Comparison of ENCODE assay signal across 11 mouse cellular contexts in the genomic region with DNA sequence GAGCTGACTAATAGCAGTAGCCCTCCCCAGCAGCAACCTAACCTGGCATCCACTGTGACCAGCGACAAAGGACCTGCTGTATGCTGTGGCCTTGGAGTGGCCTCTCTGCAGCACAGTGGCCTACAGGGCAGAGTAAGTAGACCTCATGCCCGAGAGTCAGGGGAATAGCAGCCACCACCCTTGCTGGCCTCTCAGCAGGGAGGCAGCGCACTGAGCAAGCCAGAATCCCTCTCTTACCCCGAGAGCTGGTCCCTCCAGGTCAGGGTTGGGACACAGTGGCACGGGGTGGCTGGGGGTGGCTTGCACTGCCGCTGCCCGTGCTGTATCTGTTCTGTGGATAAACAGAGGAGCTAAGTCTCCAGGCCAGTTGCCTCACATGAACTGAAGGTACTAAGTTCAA. TPM values are rescaled to one million over a fixed set of nuclear protein-coding genes. Genes with fewer than 3 reads are reported as not detected.
DNase-seq lines count a peak whose midpoint lies in the region; ATAC-seq and TF ChIP-seq lines count a peak whose summit lies in the region.
"Had no signal": no experiment of that assay in that cellular context is flagged by ENCODE, and none has a peak within 500 bp of the region (broad histone marks: within the 10 kb centered on the region; RNA-seq: fewer than 3 reads in every experiment).

No protein-coding gene starts in this region.

- H3K9ac ChIP-seq in heart, embryonic 11.5 days (ENCODE audit: low read depth, low read length): peak overlapping the region; percentile 54; the same call in 1 of the 2 replicates
- H3K9ac ChIP-seq in hindbrain, embryonic 12.5 days: peak overlapping the region; percentile 23; the same call in 1 of the 2 replicates
- H3K9ac ChIP-seq in liver, postnatal 0 days (replicated peaks): no peak overlapping the region
- H3K9ac ChIP-seq: liver, embryonic 14.5 days had no signal

- H3K27me3 ChIP-seq in heart, embryonic 11.5 days (ENCODE audit: control insufficient read depth, insufficient read depth, low read length): no peaks in the 10 kb centered on the region
- H3K27me3 ChIP-seq in E14TG2a.4 (ENCODE audit: insufficient read depth, low read length): no peaks in the 10 kb centered on the region
- H3K27me3 ChIP-seq in hindbrain, embryonic 12.5 days: no peaks in the 10 kb centered on the region
- no peaks in the 10 kb centered on the region for H3K27me3 ChIP-seq in liver, postnatal 0 days (ENCODE audit: insufficient read depth, low read length)

- peaks cover 57% of the 10 kb centered on the region for H3K36me3 ChIP-seq in heart, embryonic 11.5 days (ENCODE audit: control insufficient read depth, insufficient read depth, low read length)
- H3K36me3 ChIP-seq in E14TG2a.4 (ENCODE audit: insufficient read depth, low read length): peaks cover 77% of the 10 kb centered on the region
- peaks cover 63% of the 10 kb centered on the region for H3K36me3 ChIP-seq in hindbrain, embryonic 12.5 days
- H3K36me3 ChIP-seq in liver, postnatal 0 days (replicated peaks; ENCODE audit: insufficient read depth, low read length): peaks cover 61% of the 10 kb centered on the region

- peak overlapping the region; percentile 71; the same call in 1 of the 2 replicates for H3K4me2 ChIP-seq in heart, embryonic 11.5 days
- H3K4me2 ChIP-seq in hindbrain, embryonic 12.5 days (replicated peaks): 0 out of 2 replicates have a peak overlapping the region, but pooled peaks have one; percentile 21
- no peak overlapping the region for H3K4me2 ChIP-seq in liver, postnatal 0 days (ENCODE audit: low read depth, low read length)

- WGBS in heart, embryonic 11.5 days (ENCODE audit: insufficient replicate concordance): 86% methylated on average over 7 of the region's 7 CpGs
- 77% methylated on average over 7 of the region's 7 CpGs for WGBS in hindbrain, embryonic 12.5 days
- 56% methylated on average over 7 of the region's 7 CpGs for WGBS in liver, postnatal 0 days (ENCODE audit: insufficient replicate concordance)

- TF ChIP-seq EP300 in liver, postnatal 0 days (IDR thresholded peaks at IDR 0.05; ENCODE audit: low read depth): no peak

- H3K27ac ChIP-seq in heart, embryonic 11.5 days (ENCODE audit: low read depth, low read length): no peak overlapping the region
- H3K27ac ChIP-seq in hindbrain, embryonic 12.5 days: no peak overlapping the region
- no peak overlapping the region for H3K27ac ChIP-seq in liver, postnatal 0 days (ENCODE audit: low read depth)
- H3K27ac ChIP-seq: liver, embryonic 14.5 days had no signal

- H3K4me3 ChIP-seq in heart, embryonic 11.5 days (ENCODE audit: low read depth, low read length): no peak overlapping the region
- peak overlapping the region; percentile 20; the same call in 1 of the 2 replicates for H3K4me3 ChIP-seq in E14TG2a.4 (replicated peaks; ENCODE audit: low read length)
- H3K4me3 ChIP-seq in hindbrain, embryonic 12.5 days: 0 out of 2 replicates have a peak overlapping the region, but pooled peaks have one; percentile 73
- H3K4me3 ChIP-seq in liver, postnatal 0 days (ENCODE audit: low read depth, low read length): no peak overlapping the region
- H3K4me3 ChIP-seq: heart, adult 2 months had no signal

- TF ChIP-seq CTCF in E14TG2a.4 (conservative IDR thresholded peaks at IDR 0.05; ENCODE audit: low read length): no peak
- no peak for TF ChIP-seq CTCF in liver, postnatal 0 days (IDR thresholded peaks at IDR 0.05; ENCODE audit: low read depth)

- H3K4me1 ChIP-seq in heart, embryonic 11.5 days (ENCODE audit: control insufficient read depth, insufficient read depth, low read length): peaks cover 28% of the 10 kb centered on the region
- H3K4me1 ChIP-seq in E14TG2a.4 (replicated peaks; ENCODE audit: low read depth, low read length): peaks cover 81% of the 10 kb centered on the region
- H3K4me1 ChIP-seq in hindbrain, embryonic 12.5 days: peaks cover 42% of the 10 kb centered on the region
- H3K4me1 ChIP-seq in liver, postnatal 0 days (ENCODE audit: insufficient read depth): peaks cover 24% of the 10 kb centered on the region

- no peak for DNase-seq in heart, adult 18-20 months
- peak; percentile 36 for DNase-seq in liver, postnatal 0 days
- no peak for DNase-seq in embryo, embryonic 10.5 days (ENCODE audit: low spot score)
- no peak for DNase-seq in spleen, adult 12 weeks (ENCODE audit: low spot score)
- DNase-seq: thymus, postnatal 25 days had no signal

- H3K9me3 ChIP-seq in heart, embryonic 11.5 days (replicated peaks; ENCODE audit: control insufficient read depth, low read length): no peaks in the 10 kb centered on the region
- H3K9me3 ChIP-seq in E14TG2a.4 (ENCODE audit: low read length): no peaks in the 10 kb centered on the region
- no peaks in the 10 kb centered on the region for H3K9me3 ChIP-seq in hindbrain, embryonic 12.5 days (replicated peaks)
- H3K9me3 ChIP-seq in liver, postnatal 0 days (ENCODE audit: low read length): no peaks in the 10 kb centered on the region

- no peak for ATAC-seq in heart, embryonic 11.5 days (replicated peaks; ENCODE audit: insufficient number of reproducible peaks, low FRiP score, low TSS enrichment)
- ATAC-seq in hindbrain, embryonic 12.5 days (ENCODE audit: low FRiP score): no peak
- no peak for ATAC-seq in liver, postnatal 0 days
- no peak for ATAC-seq in erythroid progenitor cell, adult 5-6 weeks (replicated peaks; ENCODE audit: low FRiP score, poor library complexity, severe bottlenecking)

RNA-seq across cellular contexts. Expression of a gene that starts 3.5 kb away (rescaled TPM):
- 58.5 and 60.4 TPM in 2 replicates for polyA plus RNA-seq in heart, embryonic 11.5 days (2014; fragmentation: Nextera tagmentation; extraction: Ambion mirVana)
- total RNA-seq in heart, adult 18-20 months (2021): 10 to 100 TPM; 38.3 to 46.4 TPM
- polyA plus RNA-seq in hindbrain, embryonic 12.5 days (2016; fragmentation: Nextera tagmentation; extraction: Ambion mirVana): 56.1 and 64.9 TPM in 2 replicates
- polyA plus RNA-seq in liver, postnatal 0 days (2015; fragmentation: Nextera tagmentation; extraction: Ambion mirVana): 32.6 and 33.0 TPM in 2 replicates
- 27.4 and 60.4 TPM in 2 replicates for total RNA-seq in erythroid progenitor cell, adult 5-6 weeks (2015; ENCODE audit: low replicate concordance)
- 17.8 and 18.4 TPM in 2 replicates for total RNA-seq in erythroid progenitor cell, adult 5-6 weeks (2017; ENCODE audit: low replicate concordance)

RNA-seq across cellular contexts. Expression of a gene that starts 3.6 kb away (rescaled TPM):
- polyA plus RNA-seq in heart, embryonic 11.5 days (2014; fragmentation: Nextera tagmentation; extraction: Ambion mirVana): 83.2 and 89.0 TPM in 2 replicates
- total RNA-seq in heart, adult 18-20 months (2021): 10 to 100 TPM; 37.5 to 42.3 TPM
- polyA plus RNA-seq in hindbrain, embryonic 12.5 days (2016; fragmentation: Nextera tagmentation; extraction: Ambion mirVana): 82.3 and 82.9 TPM in 2 replicates
- polyA plus RNA-seq in liver, postnatal 0 days (2015; fragmentation: Nextera tagmentation; extraction: Ambion mirVana): 18.5 and 19.0 TPM in 2 replicates
- total RNA-seq in erythroid progenitor cell, adult 5-6 weeks (2015; ENCODE audit: low replicate concordance): 5.4 and 18.0 TPM in 2 replicates
- 5.1 and 10.8 TPM in 2 replicates for total RNA-seq in erythroid progenitor cell, adult 5-6 weeks (2017; ENCODE audit: low replicate concordance)

RNA-seq across cellular contexts. Expression of a gene that starts 11.8 kb away (rescaled TPM):
- polyA plus RNA-seq in heart, embryonic 11.5 days (2014; fragmentation: Nextera tagmentation; extraction: Ambion mirVana): 15.9 and 16.1 TPM in 2 replicates
- 10 to 100 TPM; 14.8 to 18.7 TPM for total RNA-seq in heart, adult 18-20 months (2021)
- polyA plus RNA-seq in hindbrain, embryonic 12.5 days (2016; fragmentation: Nextera tagmentation; extraction: Ambion mirVana): 95.0 and 105 TPM in 2 replicates
- polyA plus RNA-seq in liver, postnatal 0 days (2015; fragmentation: Nextera tagmentation; extraction: Ambion mirVana): 1.4 and 4.0 TPM in 2 replicates
- total RNA-seq in erythroid progenitor cell, adult 5-6 weeks (2015; ENCODE audit: low replicate concordance): not detected in 2 replicates
- 0.13 TPM in 1 of 2 replicates, not detected in the other for total RNA-seq in erythroid progenitor cell, adult 5-6 weeks (2017; ENCODE audit: low replicate concordance)

RNA-seq across cellular contexts. Expression of a gene that starts 12.6 kb away (rescaled TPM):
- polyA plus RNA-seq in heart, embryonic 11.5 days (2014; fragmentation: Nextera tagmentation; extraction: Ambion mirVana): 29.3 and 35.8 TPM in 2 replicates
- 10 to 100 TPM; 30.7 to 33.7 TPM for total RNA-seq in heart, adult 18-20 months (2021)
- 43.3 and 47.6 TPM in 2 replicates for polyA plus RNA-seq in hindbrain, embryonic 12.5 days (2016; fragmentation: Nextera tagmentation; extraction: Ambion mirVana)
- polyA plus RNA-seq in liver, postnatal 0 days (2015; fragmentation: Nextera tagmentation; extraction: Ambion mirVana): 16.5 and 18.0 TPM in 2 replicates
- total RNA-seq in erythroid progenitor cell, adult 5-6 weeks (2015; ENCODE audit: low replicate concordance): 6.8 and 34.8 TPM in 2 replicates
- total RNA-seq in erythroid progenitor cell, adult 5-6 weeks (2017; ENCODE audit: low replicate concordance): 7.6 and 15.8 TPM in 2 replicates

RNA-seq across cellular contexts. Expression of a gene that starts 13.3 kb away (rescaled TPM):
- 577 and 621 TPM in 2 replicates for polyA plus RNA-seq in heart, embryonic 11.5 days (2014; fragmentation: Nextera tagmentation; extraction: Ambion mirVana)
- total RNA-seq in heart, adult 18-20 months (2021): 100 to 1,000 TPM in 1 of 2 experiments, 10 to 100 TPM in 1; 89.2 to 109 TPM
- polyA plus RNA-seq in hindbrain, embryonic 12.5 days (2016; fragmentation: Nextera tagmentation; extraction: Ambion mirVana): 822 and 828 TPM in 2 replicates
- 293 and 302 TPM in 2 replicates for polyA plus RNA-seq in liver, postnatal 0 days (2015; fragmentation: Nextera tagmentation; extraction: Ambion mirVana)
- total RNA-seq in erythroid progenitor cell, adult 5-6 weeks (2015; ENCODE audit: low replicate concordance): 911 and 1,279 TPM in 2 replicates
- 284 and 388 TPM in 2 replicates for total RNA-seq in erythroid progenitor cell, adult 5-6 weeks (2017; ENCODE audit: low replicate concordance)

Comparison
In these comparisons a context has a peak if more than half of its experiments do, and no peak if none do; other contexts are left out.
1. H3K4me3 ChIP-seq: peak in E14TG2a.4 (single experiment) and hindbrain, embryonic 12.5 days (single experiment); none in heart, embryonic 11.5 days (single experiment) and liver, postnatal 0 days (single experiment).